Mouse (Mus musculus) small intestine, adult 2 months (tissue): ENCODE results near the gene Dok5. TPM values are rescaled to one million over a fixed set of nuclear protein-coding genes. Genes with fewer than 3 reads are reported as not detected.

Experiments used
- H3K27ac ChIP-seq: fragments of 200-500 bp; 2 replicates; pipeline ENCODE4 v1.5.1; 2012; ENCODE audit warnings: low read depth, low read length, control low read depth, inconsistent platforms; ENCODE audit not compliant: insufficient read depth
- H3K27me3 ChIP-seq: fragments of 200-500 bp; 2 replicates; pipeline ENCODE4 v1.6.1; 2012; ENCODE audit warnings: mild to moderate bottlenecking, moderate library complexity, low read length, inconsistent platforms; ENCODE audit not compliant: control insufficient read depth, insufficient read depth
- H3K36me3 ChIP-seq: fragments of 200-500 bp; 2 replicates; pipeline ENCODE4 v1.6.1; 2012; ENCODE audit warnings: mild to moderate bottlenecking, low read length, control low read depth, inconsistent platforms; ENCODE audit not compliant: control insufficient read depth, insufficient read depth
- H3K4me1 ChIP-seq: fragments of 200-500 bp; 2 replicates; pipeline ENCODE4 v1.6.1; 2012; ENCODE audit warnings: low read length, inconsistent platforms, mixed read lengths; ENCODE audit not compliant: control insufficient read depth, insufficient read depth, insufficient read length
- H3K4me3 ChIP-seq: fragments of 200-500 bp; 2 replicates; pipeline ENCODE4 v1.5.1; 2012; ENCODE audit warnings: low read depth, mild to moderate bottlenecking, control low read depth, inconsistent platforms, low read length, moderate library complexity
- CTCF ChIP-seq: fragments of 200-500 bp; IDR thresholded peaks from 2 replicates; pipeline ENCODE4 v1.5.1; 2012; ENCODE audit warnings: low read depth, mild to moderate bottlenecking, control low read depth, inconsistent platforms, low read length, moderate library complexity, mixed read lengths; ENCODE audit not compliant: insufficient replicate concordance, insufficient read length; ENCODE audit errors: extremely low read depth
- POLR2A ChIP-seq: fragments of 200-500 bp; IDR thresholded peaks from 2 replicates; pipeline ENCODE4 v1.6.1; 2012; ENCODE audit warnings: low read depth, mild to moderate bottlenecking, control low read depth, inconsistent platforms, low read length, moderate library complexity
- WGBS: fragments of 180-500 bp; shearing (Covaris S2); methylation state at CpG from one replicate; pipeline ENCODE4 v1.1.7; 2018; 5-methylcytosine and 5-hydroxymethylcytosine counted together
- polyA plus RNA-seq: library from polyadenylated mRNA; depleted of rRNA; stranded (reverse); fragments of >200 nt; gene quantifications from 2 replicates; pipeline ENCODE4 v1.2.3, GENCODE M21; 2012

The Dok5 gene
- polyA plus RNA-seq, 1 experiment: 0.14 TPM

DNA sequence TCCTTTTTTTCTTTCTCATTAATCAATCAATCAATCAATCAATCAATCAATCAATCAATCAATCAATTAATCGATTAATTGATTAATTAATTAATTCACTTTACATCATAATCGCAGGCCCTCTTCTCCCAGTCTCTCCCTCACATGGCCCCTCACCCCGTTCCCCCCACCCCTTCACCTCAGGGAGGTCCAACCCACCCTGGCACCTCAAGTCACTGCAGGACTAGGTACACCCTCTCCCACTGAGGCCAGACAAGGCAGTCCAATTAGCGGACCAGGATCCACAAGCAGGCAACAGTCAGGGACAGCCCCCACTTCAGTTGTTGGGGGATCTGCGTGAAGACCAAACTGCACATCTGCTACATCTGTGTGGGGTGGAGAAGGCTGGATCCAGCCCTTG lies 146.3 kb downstream of the Dok5 start:
- Histone ChIP-seq H3K4me3 (no peak overlapping the region), H3K36me3 (no peaks in the 10 kb centered on the region), H3K27ac (no peak overlapping the region), H3K27me3 (no peaks in the 10 kb centered on the region), H3K4me1 (no peaks in the 10 kb centered on the region)
- TF ChIP-seq POLR2A: no peak
- no peak for TF ChIP-seq CTCF
- 56% methylated on average over 5 of the region's 5 CpGs for WGBS

DNA sequence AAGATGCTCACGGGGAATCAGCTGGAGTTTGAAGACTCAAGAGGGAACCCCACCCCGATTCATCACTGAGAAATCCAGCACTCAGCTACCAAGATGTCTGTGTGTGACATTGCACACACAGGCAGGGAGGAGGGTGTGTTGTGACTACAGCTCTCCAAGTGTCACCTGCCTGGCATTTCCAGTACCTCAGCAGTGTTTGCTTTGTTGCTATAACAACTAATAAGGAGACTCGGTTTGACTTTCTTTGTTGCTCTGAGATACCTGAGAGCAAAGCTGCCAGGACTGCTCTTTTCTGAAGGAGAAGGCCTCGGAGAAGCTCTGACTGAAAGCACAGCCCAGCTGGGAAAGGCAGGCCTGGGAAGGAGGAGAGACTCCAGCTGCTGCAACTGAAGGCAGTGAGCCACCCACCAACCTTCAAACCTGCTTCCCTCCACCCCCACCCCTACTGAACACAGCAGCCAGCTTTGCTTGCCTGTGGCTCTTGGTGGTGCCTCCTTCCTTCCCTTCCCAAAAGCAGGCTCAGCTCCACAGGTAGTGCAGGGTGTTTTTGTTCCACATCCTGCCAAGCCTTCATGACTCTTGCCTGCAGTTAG lies 152.7 kb downstream of the Dok5 start:
- WGBS: 28% methylated on average over 4 of the region's 4 CpGs
- Histone ChIP-seq H3K4me1 (no peaks in the 10 kb centered on the region), H3K27me3 (no peaks in the 10 kb centered on the region), H3K36me3 (no peaks in the 10 kb centered on the region), H3K4me3 (no peak overlapping the region), H3K27ac (no peak overlapping the region)
- no peak for TF ChIP-seq CTCF
- no peak for TF ChIP-seq POLR2A

DNA sequence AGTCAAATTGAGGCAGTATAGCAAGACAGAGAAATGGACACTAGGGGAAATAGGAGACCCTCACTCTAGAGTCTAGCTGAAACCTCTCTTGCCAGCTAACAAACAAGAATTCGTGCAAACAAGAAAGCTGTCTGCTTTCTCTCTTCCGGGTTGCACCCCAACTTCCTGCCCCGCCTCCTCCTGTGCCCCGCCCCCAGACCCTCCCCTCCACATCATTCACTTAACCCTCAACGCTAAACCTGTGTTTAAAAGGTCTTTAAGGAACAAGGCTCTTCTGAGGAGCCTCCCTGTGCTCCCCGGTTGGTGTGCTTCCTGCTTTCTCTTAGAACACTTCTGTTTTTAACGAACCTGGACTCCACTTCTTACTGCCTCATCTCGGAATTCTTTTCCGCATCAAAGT lies 156.4 kb downstream of the Dok5 start:
- no peak overlapping the region for H3K27ac ChIP-seq
- WGBS: 53% methylated on average over 9 of the region's 9 CpGs
- H3K4me3 ChIP-seq: 0 out of 2 replicates have a peak overlapping the region, but pooled peaks have one; percentile 8
- no peaks in the 10 kb centered on the region for H3K36me3 ChIP-seq
- no peaks in the 10 kb centered on the region for H3K27me3 ChIP-seq
- no peaks in the 10 kb centered on the region for H3K4me1 ChIP-seq
- no peak for TF ChIP-seq CTCF
- TF ChIP-seq POLR2A: no peak

DNA sequence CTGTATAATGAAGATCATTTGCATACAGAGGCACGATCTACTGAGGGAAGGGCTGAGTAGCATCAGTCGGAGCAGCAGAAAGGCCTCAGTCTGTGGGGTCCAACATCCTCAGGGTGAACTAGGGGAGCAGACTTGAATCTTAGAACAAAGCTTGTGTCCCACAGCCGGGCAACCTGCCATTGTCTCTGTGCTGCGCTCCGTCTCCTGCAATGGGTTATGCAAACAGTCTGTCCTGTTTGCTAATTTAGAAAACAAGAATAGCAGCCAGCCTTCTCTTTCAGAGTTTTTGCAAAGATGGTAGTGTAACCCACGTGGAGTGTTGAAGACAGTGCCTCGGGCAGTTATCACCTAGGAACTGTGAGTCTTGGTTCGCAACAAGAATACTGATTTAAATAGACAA lies 163.5 kb downstream of the Dok5 start:
- TF ChIP-seq POLR2A (no peak), CTCF (no peak)
- 57% methylated on average over 8 of the region's 8 CpGs for WGBS
- H3K27ac ChIP-seq: no peak overlapping the region
- no peaks in the 10 kb centered on the region for H3K4me1 ChIP-seq
- no peak overlapping the region for H3K4me3 ChIP-seq
- H3K27me3 ChIP-seq: no peaks in the 10 kb centered on the region
- H3K36me3 ChIP-seq: no peaks in the 10 kb centered on the region

DNA sequence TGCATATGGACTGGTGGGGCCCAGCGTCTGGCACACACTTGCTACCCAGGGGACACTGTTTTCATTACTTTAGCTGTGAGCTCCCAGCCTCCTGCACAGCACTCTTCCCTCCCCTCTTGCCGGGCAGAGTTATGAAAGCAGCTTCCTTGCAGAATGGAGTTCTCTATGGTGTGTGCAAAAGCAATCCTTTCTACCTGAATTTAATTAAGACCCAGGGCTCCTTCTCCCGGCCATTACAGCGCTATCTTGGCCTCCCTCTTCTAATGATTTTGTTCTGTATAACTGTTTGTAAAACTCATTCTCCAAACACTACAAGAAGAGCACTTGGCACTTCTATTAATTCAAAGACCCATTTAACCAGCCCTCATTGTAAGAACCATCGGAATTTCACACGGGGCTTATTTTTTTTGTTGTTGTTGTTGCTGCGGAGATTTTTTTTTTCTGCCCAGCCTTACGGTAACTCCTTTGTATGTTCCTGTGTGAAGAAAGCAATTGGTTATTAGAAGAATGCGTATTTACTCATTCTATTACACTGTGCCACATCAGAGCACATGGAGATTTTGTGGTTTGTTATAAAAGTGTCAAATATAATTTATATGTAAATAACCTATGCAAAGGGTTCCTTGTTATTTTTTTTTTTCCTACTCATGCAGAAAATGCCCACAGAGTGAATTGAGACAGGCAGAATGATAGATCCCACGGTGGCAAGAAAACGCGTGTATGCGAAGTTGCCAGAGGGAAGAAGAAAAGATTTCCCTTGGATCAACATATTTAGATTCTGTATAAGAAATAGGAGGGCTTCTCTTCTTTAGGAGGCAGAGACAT lies 170.8 kb downstream of the Dok5 start:
- 72% methylated on average over 13 of the region's 13 CpGs for whole genome bisulfite sequencing
- H3K36me3 ChIP-seq: no peaks in the 10 kb centered on the region
- no peak for TF ChIP-seq CTCF
- TF ChIP-seq POLR2A: no peak
- no peaks in the 10 kb centered on the region for H3K4me1 ChIP-seq
- H3K27ac ChIP-seq: no peak overlapping the region
- no peaks in the 10 kb centered on the region for H3K27me3 ChIP-seq
- no peak overlapping the region for H3K4me3 ChIP-seq

DNA sequence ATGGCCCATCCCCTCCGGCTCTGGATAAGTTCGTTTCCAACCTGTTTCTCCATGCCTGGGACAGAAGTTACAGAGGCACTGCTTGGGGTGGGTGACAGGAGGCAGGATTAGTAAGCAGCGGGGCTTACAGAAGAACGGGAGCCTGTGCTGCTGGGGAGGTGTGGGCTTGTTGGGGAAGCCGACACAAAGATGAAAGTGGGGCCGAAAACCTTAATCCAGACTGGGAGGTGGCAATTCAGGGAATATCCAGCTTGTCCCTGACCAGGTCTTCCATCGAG lies 171.4 kb downstream of the Dok5 start:
- Histone ChIP-seq H3K27ac (no peak overlapping the region), H3K27me3 (no peaks in the 10 kb centered on the region), H3K4me3 (no peak overlapping the region), H3K36me3 (no peaks in the 10 kb centered on the region), H3K4me1 (no peaks in the 10 kb centered on the region)
- WGBS: 84% methylated on average over 7 of the region's 7 CpGs
- no peak for TF ChIP-seq CTCF

DNA sequence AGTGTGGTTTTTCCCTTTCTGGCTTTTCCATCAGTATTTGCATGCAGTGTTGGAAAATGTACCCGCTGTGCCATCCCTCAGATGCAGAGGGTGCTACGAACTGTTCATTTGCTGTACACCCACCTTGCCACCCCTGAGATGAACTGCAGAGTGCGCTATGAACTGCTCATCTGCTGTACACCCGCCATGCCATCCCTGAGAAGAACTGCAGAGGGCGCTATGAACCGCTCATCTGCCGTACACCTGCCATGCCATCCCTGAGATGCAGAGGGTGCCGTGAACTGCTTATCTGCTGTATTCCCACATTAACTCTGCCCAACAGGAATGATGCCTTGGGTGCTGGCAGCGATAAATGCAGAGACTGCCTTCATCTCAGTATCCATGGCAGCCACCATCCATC lies 171.8 kb downstream of the Dok5 start:
- TF ChIP-seq CTCF: no peak
- no peak for TF ChIP-seq POLR2A

More for the DNA sequence above, 171.8 kb downstream of the Dok5 start:
- H3K36me3 ChIP-seq: no peaks in the 10 kb centered on the region
- H3K27ac ChIP-seq: no peak overlapping the region
- H3K4me3 ChIP-seq: no peak overlapping the region
- H3K4me1 ChIP-seq: no peaks in the 10 kb centered on the region
- WGBS: 87% methylated on average over 9 of the region's 9 CpGs
- H3K27me3 ChIP-seq: no peaks in the 10 kb centered on the region
